Mouse (Mus musculus) heart, embryonic 12.5 days (tissue): ENCODE measurements at regions not wholly inside any gene's neighbourhood (a gene's known extent, or its start where the extent isn't known, plus 50 kb on each side); places are given as distances from the start of the nearest gene placed in this dataset.

Experiments used
- ATAC-seq: fragments of 200-750 bp; cut with Nextera tagmentation; 2 replicates; pipeline ENCODE4 v1.8.0; 2017; ENCODE audit warnings: moderate TSS enrichment, moderate library complexity; ENCODE audit not compliant: insufficient number of reproducible peaks, low FRiP score
- H3K27ac ChIP-seq: fragments of 300-500 bp; sonication (generic); 2 replicates; pipeline ENCODE4 v1.5.1; 2016; ENCODE audit warnings: mild to moderate bottlenecking, moderate library complexity; ENCODE audit not compliant: poor library complexity, severe bottlenecking
- H3K27me3 ChIP-seq: fragments of 300-500 bp; sonication (generic); replicated peaks from 2 replicates; pipeline ENCODE4 v1.6.1; 2016; ENCODE audit warnings: mild to moderate bottlenecking, moderate library complexity
- H3K36me3 ChIP-seq: fragments of 300-500 bp; sonication (generic); 2 replicates; pipeline ENCODE4 v1.6.1; 2016; ENCODE audit warnings: mild to moderate bottlenecking, moderate library complexity
- H3K4me1 ChIP-seq: fragments of 300-500 bp; sonication (generic); replicated peaks from 2 replicates; pipeline ENCODE4 v1.6.1; 2016; ENCODE audit warnings: mild to moderate bottlenecking
- H3K4me2 ChIP-seq: fragments of 300-500 bp; sonication (generic); 2 replicates; pipeline ENCODE4 v1.6.1; 2016; ENCODE audit warnings: mild to moderate bottlenecking, moderate library complexity
- H3K4me3 ChIP-seq: fragments of 300-500 bp; sonication (generic); 2 replicates; pipeline ENCODE4 v1.5.1; 2016; ENCODE audit warnings: mild to moderate bottlenecking
- H3K9ac ChIP-seq: fragments of 300-500 bp; sonication (generic); 2 replicates; pipeline ENCODE4 v1.6.1; 2016; ENCODE audit warnings: mild to moderate bottlenecking, moderate library complexity
- H3K9me3 ChIP-seq: fragments of 300-500 bp; sonication (generic); replicated peaks from 2 replicates; pipeline ENCODE4 v1.6.1; 2016; ENCODE audit warnings: mild to moderate bottlenecking, moderate library complexity
- WGBS: fragments of 180-500 bp; shearing (Covaris S2); methylation state at CpG from one replicate; pipeline ENCODE4 v1.1.7; 2016; 5-methylcytosine and 5-hydroxymethylcytosine counted together

GRCm38 (mm10) chr1:156989149-156989785 is 49.8 kb upstream of the Ralgps2 start:
- no peaks in the 10 kb centered on the region for H3K9me3 ChIP-seq
- H3K27ac ChIP-seq: no peak overlapping the region
- H3K4me3 ChIP-seq: no peak overlapping the region
- ATAC-seq: no peak
- no peak overlapping the region for H3K4me2 ChIP-seq
- H3K4me1 ChIP-seq: peaks cover 24% of the 10 kb centered on the region
- H3K27me3 ChIP-seq: no peaks in the 10 kb centered on the region
- WGBS: 83% methylated on average over 10 of the region's 10 CpGs
- H3K9ac ChIP-seq: no peak overlapping the region
- no peaks in the 10 kb centered on the region for H3K36me3 ChIP-seq
